Mouse (Mus musculus) erythroblast, embryonic 14.5 days (primary cell): ENCODE measurements around the gene Gnat1.

Experiments
- GATA1 ChIP-seq: IDR thresholded peaks from 2 replicates; pipeline ENCODE4 v1.6.1; 2012; ENCODE audit warnings: low read length, inconsistent platforms, mixed read lengths
- TAL1 ChIP-seq: IDR thresholded peaks from 3 replicates; pipeline ENCODE4 v1.6.1; 2012; ENCODE audit warnings: low read length, inconsistent platforms, mixed read lengths

GRCm38 (mm10) chr9:107716951-107717350 lies 37.4 kb upstream of the Gnat1 start:
- no peak for TF ChIP-seq TAL1
- no peak for TF ChIP-seq GATA1
